In genomic region chr7:4813105-4813791, GRCm38 (mm10) we compare ENCODE assay signal across 8 mouse cellular contexts. TPM values are rescaled to one million over a fixed set of nuclear protein-coding genes. Genes with fewer than 3 reads are reported as not detected.
A peak's percentile ranks its signal among the peaks of the same experiment; 100 is the strongest.
DNase-seq lines count a peak whose midpoint lies in the region; ATAC-seq and TF ChIP-seq lines count a peak whose summit lies in the region.

No protein-coding gene starts in this region.

- no peaks in the 10 kb centered on the region for H3K4me1 ChIP-seq in intestine, postnatal 0 days (replicated peaks; ENCODE audit: control insufficient read depth, insufficient read depth, low read length)
- H3K4me1 ChIP-seq in small intestine, adult 2 months (ENCODE audit: control insufficient read depth, insufficient read depth, insufficient read length, low read length): no peaks in the 10 kb centered on the region; the same call in 1 of the 2 replicates

- H3K36me3 ChIP-seq in intestine, postnatal 0 days (ENCODE audit: control insufficient read depth, insufficient read depth): peaks cover 6% of the 10 kb centered on the region
- H3K36me3 ChIP-seq in small intestine, adult 2 months (ENCODE audit: control insufficient read depth, insufficient read depth, low read length): peaks cover 13% of the 10 kb centered on the region

- no peaks in the 10 kb centered on the region for H3K9me3 ChIP-seq in intestine, postnatal 0 days (ENCODE audit: control insufficient read depth)

- peak overlapping the region; percentile 78 for H3K4me3 ChIP-seq in intestine, postnatal 0 days (ENCODE audit: low read depth, low read length)
- H3K4me3 ChIP-seq in small intestine, adult 2 months (ENCODE audit: low read depth, low read length): peak overlapping the region; percentile 61

- H3K9ac ChIP-seq in intestine, postnatal 0 days (ENCODE audit: low read depth, low read length): peak overlapping the region; percentile 77

- ATAC-seq in intestine, postnatal 0 days: no peak

- no peaks in the 10 kb centered on the region for H3K27me3 ChIP-seq in intestine, postnatal 0 days (replicated peaks; ENCODE audit: control insufficient read depth, insufficient read depth, low read length)
- no peaks in the 10 kb centered on the region for H3K27me3 ChIP-seq in small intestine, adult 2 months (ENCODE audit: control insufficient read depth, insufficient read depth, low read length)

- peak overlapping the region; percentile 85 for H3K27ac ChIP-seq in intestine, postnatal 0 days (ENCODE audit: low read depth, low read length)
- peak overlapping the region; percentile 90 for H3K27ac ChIP-seq in small intestine, adult 2 months (ENCODE audit: insufficient read depth, low read depth, low read length)

- TF ChIP-seq POLR2A in small intestine, adult 2 months (IDR thresholded peaks at IDR 0.05; ENCODE audit: low read depth, low read length): no peak

- peak overlapping the region; percentile 60 for H3K4me2 ChIP-seq in intestine, postnatal 0 days (replicated peaks; ENCODE audit: low read depth)

- 17% methylated on average over 8 of the region's 8 CpGs for WGBS in intestine, postnatal 0 days
- 10% methylated on average over 8 of the region's 8 CpGs for WGBS in small intestine, adult 2 months

- peak; percentile 51 for DNase-seq in cerebellum, adult 11-12 months
- no peak for DNase-seq in cerebellum, postnatal 36 days
- DNase-seq in retina, postnatal 1 day: peak; percentile 32
- DNase-seq in retina, embryonic 14.5 days (ENCODE audit: low spot score): no peak
- DNase-seq in ovary, postnatal 14 days (ENCODE audit: low spot score): no peak
- no peak for DNase-seq in cerebellum, postnatal 10 days

- TF ChIP-seq CTCF in intestine, postnatal 0 days (IDR thresholded peaks at IDR 0.05; ENCODE audit: low read depth): no peak
- no peak for TF ChIP-seq CTCF in small intestine, adult 2 months (IDR thresholded peaks at IDR 0.05; ENCODE audit: extremely low read depth, insufficient read length, insufficient replicate concordance, low read depth, low read length)

RNA-seq across cellular contexts. Expression of gene Ube2s, which starts 0.9 kb away (rescaled TPM):
- 116 and 126 TPM in 2 replicates for polyA plus RNA-seq in intestine, postnatal 0 days (2015; fragmentation: Nextera tagmentation; extraction: Ambion mirVana)
- 78.5 and 131 TPM in 2 replicates for polyA plus RNA-seq in small intestine, adult 2 months (2012; rRNA removed)

RNA-seq across cellular contexts. Expression of gene Rpl28, which starts 20.6 kb away (rescaled TPM):
- 419 and 467 TPM in 2 replicates for polyA plus RNA-seq in intestine, postnatal 0 days (2015; fragmentation: Nextera tagmentation; extraction: Ambion mirVana)
- polyA plus RNA-seq in small intestine, adult 2 months (2012; rRNA removed): 141 and 355 TPM in 2 replicates

RNA-seq across cellular contexts. Expression of gene Tmem238, which starts 23.8 kb away (rescaled TPM):
- 74.3 and 75.5 TPM in 2 replicates for polyA plus RNA-seq in intestine, postnatal 0 days (2015; fragmentation: Nextera tagmentation; extraction: Ambion mirVana)
- 225 and 544 TPM in 2 replicates for polyA plus RNA-seq in small intestine, adult 2 months (2012; rRNA removed)

RNA-seq across cellular contexts. Expression of gene Tmem190, which starts 30.5 kb away (rescaled TPM):
- 0.59 TPM in 1 of 2 replicates, not detected in the other for polyA plus RNA-seq in intestine, postnatal 0 days (2015; fragmentation: Nextera tagmentation; extraction: Ambion mirVana)
- polyA plus RNA-seq in small intestine, adult 2 months (2012; rRNA removed): not detected in 2 replicates

RNA-seq across cellular contexts. Expression of gene Il11, which starts 30.6 kb away (rescaled TPM):
- 0.12 and 0.30 TPM in 2 replicates for polyA plus RNA-seq in intestine, postnatal 0 days (2015; fragmentation: Nextera tagmentation; extraction: Ambion mirVana)
- polyA plus RNA-seq in small intestine, adult 2 months (2012; rRNA removed): 0.25 and 0.32 TPM in 2 replicates

Comparison
In these comparisons a context has a peak if more than half of its experiments do, and no peak if none do; other contexts are left out.
1. DNase-seq: peak in cerebellum, adult 11-12 months (single experiment) and retina, postnatal 1 day (single experiment); none in cerebellum, postnatal 36 days (0 of 2), retina, embryonic 14.5 days (single experiment), ovary, postnatal 14 days (single experiment) and cerebellum, postnatal 10 days (0 of 2).